Mouse (Mus musculus) E14TG2a.4 (cell line): Measurements from ENCODE around the gene Pid1.

Experiments used
- CTCF ChIP-seq: conservative IDR thresholded peaks from 2 replicates; pipeline ENCODE4 v1.5.1; 2014; ENCODE audit warnings: low read length
- POU5F1 ChIP-seq: IDR thresholded peaks from 2 replicates; pipeline ENCODE4 v1.6.1; 2014; ENCODE audit warnings: low read length, borderline replicate concordance

- no peak for TF ChIP-seq CTCF
- no peak for TF ChIP-seq POU5F1
These were observed 361.4 kb downstream of the Pid1 start for GRCm38 (mm10) chr1:84002630-84003029.
